Mouse (Mus musculus): ENCODE results near the gene Ppp2r1b. TPM values are rescaled to one million over a fixed set of nuclear protein-coding genes. Genes with fewer than 3 reads are reported as not detected.

Ppp2r1b gene
- polyA plus RNA-seq, 1 experiment from 2014 or later: 29.0 TPM

GRCm38 (mm10) chr9:50855780-50856179 is 10.7 kb downstream of the Ppp2r1b start:
- WGBS (ENCODE audit: insufficient replicate concordance): 56% methylated on average over 5 of the region's 5 CpGs
- Histone ChIP-seq H3K4me2 (ENCODE audit: low read depth, low read length) (peak overlapping the region; percentile 91), H3K9me3 (ENCODE audit: low read length) (no peaks in the 10 kb centered on the region), H3K36me3 (replicated peaks; ENCODE audit: insufficient read depth, low read length) (peaks cover 18% of the 10 kb centered on the region), H3K27me3 (ENCODE audit: insufficient read depth, low read length) (no peaks in the 10 kb centered on the region), H3K9ac (replicated peaks) (peak overlapping the region; percentile 58), H3K4me3 (ENCODE audit: low read depth, low read length) (peak overlapping the region; percentile 85), H3K4me1 (ENCODE audit: insufficient read depth) (peaks cover 35% of the 10 kb centered on the region), H3K27ac (ENCODE audit: low read depth) (peak overlapping the region; percentile 80)
- no peak for ATAC-seq
- no peak for DNase-seq
- TF ChIP-seq CTCF (IDR thresholded peaks at IDR 0.05; ENCODE audit: low read depth) (no peak), EP300 (IDR thresholded peaks at IDR 0.05; ENCODE audit: low read depth) (no peak)

- H3K4me1 ChIP-seq (ENCODE audit: insufficient read depth): peaks cover 30% of the 10 kb centered on the region
- peak; percentile 96 for DNase-seq
- H3K27ac ChIP-seq (ENCODE audit: low read depth): peak overlapping the region; percentile 80
- peak overlapping the region; percentile 91 for H3K4me2 ChIP-seq (ENCODE audit: low read depth, low read length)
- WGBS (ENCODE audit: insufficient replicate concordance): under 1% methylated on average over 40 of the region's 45 CpGs
- ATAC-seq: peak; percentile 85
- peak overlapping the region; percentile 58 for H3K9ac ChIP-seq (replicated peaks)
- peaks cover 25% of the 10 kb centered on the region for H3K36me3 ChIP-seq (replicated peaks; ENCODE audit: insufficient read depth, low read length)
- H3K27me3 ChIP-seq (ENCODE audit: insufficient read depth, low read length): no peaks in the 10 kb centered on the region
- H3K4me3 ChIP-seq (ENCODE audit: low read depth, low read length): peak overlapping the region; percentile 85
- H3K9me3 ChIP-seq (ENCODE audit: low read length): no peaks in the 10 kb centered on the region
- no peak for TF ChIP-seq CTCF (IDR thresholded peaks at IDR 0.05; ENCODE audit: low read depth)
- no peak for TF ChIP-seq EP300 (IDR thresholded peaks at IDR 0.05; ENCODE audit: low read depth)
These were observed 11.4 kb downstream of the Ppp2r1b start for GRCm38 (mm10) chr9:50856341-50857081.

GRCm38 (mm10) chr9:50857082-50857641 is 12.1 kb downstream of the Ppp2r1b start:
- 0% methylated on average over 30 of the region's 46 CpGs for whole genome bisulfite sequencing (ENCODE audit: insufficient replicate concordance)
- Histone ChIP-seq H3K27ac (ENCODE audit: low read depth) (peak overlapping the region; percentile 4), H3K4me2 (ENCODE audit: low read depth, low read length) (peak overlapping the region; percentile 91), H3K27me3 (ENCODE audit: insufficient read depth, low read length) (no peaks in the 10 kb centered on the region), H3K4me3 (ENCODE audit: low read depth, low read length) (peak overlapping the region; percentile 85), H3K4me1 (ENCODE audit: insufficient read depth) (peaks cover 30% of the 10 kb centered on the region), H3K36me3 (replicated peaks; ENCODE audit: insufficient read depth, low read length) (peaks cover 31% of the 10 kb centered on the region), H3K9ac (replicated peaks) (peak overlapping the region; percentile 58), H3K9me3 (ENCODE audit: low read length) (no peaks in the 10 kb centered on the region)
- TF ChIP-seq CTCF (IDR thresholded peaks at IDR 0.05; ENCODE audit: low read depth): no peak
- no peak for TF ChIP-seq EP300 (IDR thresholded peaks at IDR 0.05; ENCODE audit: low read depth)
- ATAC-seq (peak; percentile 52), DNase-seq (no peak)

- H3K36me3 ChIP-seq (replicated peaks; ENCODE audit: insufficient read depth, low read length): peaks cover 45% of the 10 kb centered on the region
- 85% methylated on average over 6 of the region's 6 CpGs for WGBS (ENCODE audit: insufficient replicate concordance)
- DNase-seq (no peak), ATAC-seq (no peak)
- no peak overlapping the region for H3K4me3 ChIP-seq (ENCODE audit: low read depth, low read length)
- H3K9ac ChIP-seq (replicated peaks): no peak overlapping the region
- no peaks in the 10 kb centered on the region for H3K27me3 ChIP-seq (ENCODE audit: insufficient read depth, low read length)
- peaks cover 21% of the 10 kb centered on the region for H3K4me1 ChIP-seq (ENCODE audit: insufficient read depth)
- no peaks in the 10 kb centered on the region for H3K9me3 ChIP-seq (ENCODE audit: low read length)
- TF ChIP-seq EP300 (IDR thresholded peaks at IDR 0.05; ENCODE audit: low read depth): no peak
- no peak for TF ChIP-seq CTCF (IDR thresholded peaks at IDR 0.05; ENCODE audit: low read depth)
- peak overlapping the region; percentile 45; the same call in 1 of the 2 replicates for H3K4me2 ChIP-seq (ENCODE audit: low read depth, low read length)
- H3K27ac ChIP-seq (ENCODE audit: low read depth): no peak overlapping the region
These were observed 13.6 kb downstream of the Ppp2r1b start for GRCm38 (mm10) chr9:50858681-50859080.

GRCm38 (mm10) chr9:50861119-50861839 is 16.2 kb downstream of the Ppp2r1b start:
- TF ChIP-seq CTCF (IDR thresholded peaks at IDR 0.05; ENCODE audit: low read depth): no peak
- Histone ChIP-seq H3K9me3 (ENCODE audit: low read length) (no peaks in the 10 kb centered on the region), H3K9ac (replicated peaks) (no peak overlapping the region), H3K4me3 (ENCODE audit: low read depth, low read length) (no peak overlapping the region), H3K27ac (ENCODE audit: low read depth) (no peak overlapping the region), H3K27me3 (ENCODE audit: insufficient read depth, low read length) (no peaks in the 10 kb centered on the region), H3K4me2 (ENCODE audit: low read depth, low read length) (no peak overlapping the region), H3K36me3 (replicated peaks; ENCODE audit: insufficient read depth, low read length) (peaks cover 67% of the 10 kb centered on the region), H3K4me1 (ENCODE audit: insufficient read depth) (peaks cover 5% of the 10 kb centered on the region)
- DNase-seq (no peak), ATAC-seq (no peak)
- WGBS (ENCODE audit: insufficient replicate concordance): 91% methylated on average over 18 of the region's 18 CpGs

- H3K27ac ChIP-seq (ENCODE audit: low read depth): no peak overlapping the region
- peaks cover 90% of the 10 kb centered on the region for H3K36me3 ChIP-seq (replicated peaks; ENCODE audit: insufficient read depth, low read length)
- no peak for DNase-seq
- no peaks in the 10 kb centered on the region for H3K27me3 ChIP-seq (ENCODE audit: insufficient read depth, low read length)
- H3K4me3 ChIP-seq (ENCODE audit: low read depth, low read length): no peak overlapping the region
- no peak for TF ChIP-seq CTCF (IDR thresholded peaks at IDR 0.05; ENCODE audit: low read depth)
- no peak for TF ChIP-seq EP300 (IDR thresholded peaks at IDR 0.05; ENCODE audit: low read depth)
- WGBS (ENCODE audit: insufficient replicate concordance): 88% methylated on average over 4 of the region's 4 CpGs
- H3K4me2 ChIP-seq (ENCODE audit: low read depth, low read length): no peak overlapping the region
- no peaks in the 10 kb centered on the region for H3K4me1 ChIP-seq (ENCODE audit: insufficient read depth)
- no peaks in the 10 kb centered on the region for H3K9me3 ChIP-seq (ENCODE audit: low read length)
- no peak overlapping the region for H3K9ac ChIP-seq (replicated peaks)
- ATAC-seq: no peak
These were observed 18.7 kb downstream of the Ppp2r1b start for GRCm38 (mm10) chr9:50863824-50864223.
